Mouse (Mus musculus) CH12F3 (cell line): ENCODE data around the gene Ncf4.

ENCODE experiments used
- in situ Hi-C: fragments of 300-500 bp; cut with MboI; formaldehyde crosslinking; loops from 2 replicates; pipeline ENCODE4 v1.14.3; 2020; ENCODE audit warnings: low sequenced_read_pairs

Gene Ncf4

GRCm38 (mm10) chr15:78244695-78245492 is at the start of gene Ncf4:
Gene Ncf4, plus strand, starts transcription at chr15:78244801.
- in situ Hi-C loops, result loop anchor here (5.0 kb wide), 1 partner anchor 87 kb away; no protein-coding TSS in a partner anchor

- in situ Hi-C loops, result loop anchor here (25.0 kb wide), 1 partner anchor 342 kb away; the partner anchor contains the start of genes C1qtnf6 and Sstr3
These were observed 49.3 kb upstream of the Ncf4 start for GRCm38 (mm10) chr15:78195096-78195880.

- in situ Hi-C loops, result no loop called here
These were observed 40.4 kb upstream of the Ncf4 start for GRCm38 (mm10) chr15:78204053-78204847.

GRCm38 (mm10) chr15:78205192-78205591 is 39.4 kb upstream of the Ncf4 start:
- in situ Hi-C loops, result no loop called here

DNA sequence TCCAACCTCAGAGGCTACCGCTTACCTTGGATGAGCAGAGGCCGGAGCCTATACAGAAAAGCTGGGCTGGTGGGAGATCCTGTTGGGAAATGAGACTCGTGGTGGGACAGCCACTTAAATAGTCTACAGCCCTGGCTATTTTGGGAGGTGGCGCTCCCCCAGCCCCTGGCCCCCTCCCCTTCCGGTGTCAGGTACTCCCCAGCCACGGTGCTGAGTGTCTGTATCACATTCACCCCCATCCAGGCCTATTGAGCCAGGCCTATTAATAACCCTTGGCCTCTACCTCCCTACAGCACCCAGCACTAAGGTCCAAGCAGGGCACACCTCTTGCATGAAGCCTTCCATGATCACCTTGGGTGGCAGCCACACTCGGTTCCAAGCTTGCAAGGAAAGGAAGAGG is 38.3 kb upstream of the Ncf4 start, which contains the start of gene Pvalb:
TSS of gene Pvalb (minus strand) at position 89 of the 400 bp plus-strand sequence.
- in situ Hi-C loops, result no loop called here

DNA sequence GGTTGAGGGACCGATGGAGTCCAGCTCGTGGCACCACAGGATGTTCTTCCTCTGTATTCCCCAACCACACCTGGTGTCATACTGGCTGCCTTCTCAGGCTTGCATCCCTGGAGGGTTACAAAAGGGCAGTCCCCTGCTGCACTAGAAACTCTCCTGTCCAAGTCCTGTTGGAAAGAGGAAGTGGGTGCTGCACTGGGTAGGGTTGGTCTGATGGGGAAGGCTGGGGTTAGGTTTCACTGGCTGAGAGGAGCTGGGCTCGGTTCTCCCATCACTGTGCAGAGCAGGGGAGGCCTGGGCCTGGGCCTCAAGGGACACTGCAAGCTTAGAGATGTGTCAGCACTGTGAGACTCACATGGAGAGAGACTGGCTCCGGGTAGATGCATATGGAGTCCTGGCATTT is 34.4 kb upstream of the Ncf4 start:
- in situ Hi-C loops, result no loop called here

GRCm38 (mm10) chr15:78211367-78211766 is 33.2 kb upstream of the Ncf4 start:
- in situ Hi-C loops, result no loop called here

DNA sequence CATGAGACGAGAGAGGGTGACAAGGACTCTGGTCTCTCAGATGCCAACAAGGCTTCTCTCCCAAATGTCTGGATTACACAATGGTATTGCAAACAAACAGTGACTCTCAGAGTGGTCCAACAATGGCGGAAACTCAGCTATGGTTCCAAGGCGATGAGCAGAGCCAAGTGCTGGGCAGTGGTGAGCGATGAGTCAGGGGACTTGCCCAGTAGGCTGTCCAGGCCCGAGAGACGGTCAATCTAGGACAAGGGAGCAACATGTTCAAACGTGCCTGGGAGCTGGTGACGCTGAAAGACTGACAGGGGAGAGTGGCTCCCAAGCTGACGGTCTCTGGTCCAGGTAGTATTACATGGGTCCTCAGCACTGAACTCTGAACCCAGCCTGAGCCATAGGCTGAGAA is 29.3 kb upstream of the Ncf4 start:
- in situ Hi-C loops, result no loop called here

DNA sequence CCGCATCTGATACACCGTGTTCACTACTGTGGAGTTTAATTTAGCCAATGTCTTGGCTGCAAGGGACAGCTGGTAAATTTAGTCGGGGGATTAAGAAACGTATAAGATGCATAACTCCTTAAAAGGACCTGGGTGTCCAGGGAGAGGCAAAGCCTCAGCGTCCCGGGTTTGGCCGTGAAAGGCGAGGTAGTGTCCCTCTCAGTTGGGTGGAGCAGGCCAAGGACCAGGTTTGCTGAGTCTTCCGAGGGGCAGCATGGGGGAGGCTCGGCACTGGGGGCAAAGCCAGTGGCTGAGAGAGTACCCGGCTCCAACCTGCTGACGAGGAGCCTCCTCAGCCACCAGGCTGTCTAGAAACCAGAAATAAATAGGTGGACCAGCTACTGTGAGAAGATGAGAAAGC is 16.8 kb upstream of the Ncf4 start:
- in situ Hi-C loops, result no loop called here

DNA sequence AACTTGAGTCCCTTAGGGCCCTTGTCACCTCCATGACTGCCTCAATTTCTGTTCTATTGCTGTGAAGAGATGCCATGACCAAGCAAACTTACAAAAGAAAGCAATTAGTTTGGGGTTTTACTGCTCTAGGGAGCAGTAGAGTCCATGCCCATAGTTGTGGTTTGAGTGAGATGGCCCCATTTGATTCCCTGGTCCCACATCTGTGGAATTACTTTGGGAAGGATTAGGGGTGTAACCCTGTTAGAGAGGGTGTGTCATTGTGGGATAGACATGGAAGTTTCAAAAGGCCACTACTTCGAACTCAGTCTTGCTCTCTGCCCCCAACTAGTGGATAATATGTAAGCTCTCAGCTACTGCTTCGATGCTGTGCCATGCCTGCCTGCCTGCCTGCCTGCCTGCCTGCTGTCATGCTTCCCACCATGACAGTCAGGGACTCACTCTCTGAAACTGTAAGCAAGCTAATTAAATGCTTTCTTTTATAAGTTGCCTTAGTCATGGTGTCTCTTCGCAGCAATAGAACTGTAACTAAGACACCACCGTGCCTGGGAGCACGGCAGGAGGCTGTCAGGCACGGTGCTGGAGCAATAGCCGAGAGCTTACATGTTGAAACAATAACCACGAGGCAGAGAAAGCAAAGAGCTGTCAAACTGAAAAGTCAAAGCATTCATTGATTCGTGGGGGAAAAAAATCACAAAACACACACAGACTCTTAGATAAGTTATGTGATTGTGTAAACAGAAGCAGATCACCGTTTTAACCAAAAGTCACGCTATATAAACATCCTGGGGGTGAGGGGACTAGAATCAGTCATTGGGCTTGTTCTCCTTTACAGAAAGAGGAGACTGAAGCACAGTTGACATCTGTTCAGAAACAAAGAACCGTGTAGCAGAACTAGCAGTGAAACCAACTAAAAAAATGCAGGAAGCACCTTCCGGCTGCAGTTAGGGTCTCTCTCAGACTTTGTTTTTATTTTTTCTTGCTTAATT is 13.0 kb upstream of the Ncf4 start:
- in situ Hi-C loops, result no loop called here

DNA sequence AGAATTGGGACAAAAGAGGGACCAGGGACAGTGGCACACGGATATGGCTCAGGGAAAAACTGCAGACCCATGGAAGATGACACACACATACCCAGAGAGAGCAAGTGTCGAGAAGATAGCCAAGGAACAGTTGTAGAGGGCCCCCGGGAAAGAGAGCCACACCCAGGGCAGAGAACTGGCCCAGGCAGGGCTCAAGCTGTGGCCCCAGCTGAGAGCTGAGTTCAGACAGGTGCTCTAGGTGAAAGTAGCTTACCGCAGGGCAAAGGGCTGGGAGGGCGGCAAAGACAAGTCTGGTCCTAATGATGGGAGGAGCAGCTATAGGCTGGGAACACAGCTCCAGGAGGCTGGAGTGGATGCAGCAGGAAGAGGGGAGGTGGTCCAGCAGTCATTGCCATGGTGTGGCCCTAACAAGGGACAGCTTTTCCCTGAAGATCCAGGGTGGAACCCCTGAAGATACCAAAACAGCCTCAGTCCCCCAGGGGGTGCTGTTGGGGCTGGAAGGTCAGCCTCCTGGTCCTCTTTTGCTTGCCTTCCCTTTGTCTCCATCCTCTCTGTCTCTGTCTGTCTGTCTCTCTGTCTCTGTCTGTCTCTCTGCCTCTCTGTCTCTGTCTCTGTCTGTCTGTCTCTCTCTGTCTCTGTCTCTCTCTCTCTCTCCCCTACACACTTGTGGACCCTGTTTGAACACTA is 9.6 kb upstream of the Ncf4 start:
- in situ Hi-C loops, result no loop called here

DNA sequence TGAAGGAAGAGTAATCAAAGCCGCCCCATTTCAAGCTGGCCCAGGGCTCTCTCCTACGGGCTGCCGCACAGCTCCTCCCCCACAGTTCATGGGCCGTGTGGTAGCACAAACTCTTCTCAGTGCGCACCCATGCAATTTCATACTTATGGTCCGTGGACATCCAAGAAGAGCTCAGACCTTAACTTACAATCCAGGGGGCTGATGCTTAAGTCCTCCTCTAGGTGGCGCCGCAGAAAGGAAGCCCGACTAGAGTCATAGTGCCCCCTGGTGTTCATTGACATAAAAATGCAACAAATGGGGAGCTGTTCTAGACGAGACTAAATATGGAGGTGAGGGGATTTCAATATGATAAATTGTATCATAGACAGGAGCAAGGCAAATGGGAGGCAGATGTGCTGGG is 5.1 kb upstream of the Ncf4 start:
- in situ Hi-C loops, result no loop called here

DNA sequence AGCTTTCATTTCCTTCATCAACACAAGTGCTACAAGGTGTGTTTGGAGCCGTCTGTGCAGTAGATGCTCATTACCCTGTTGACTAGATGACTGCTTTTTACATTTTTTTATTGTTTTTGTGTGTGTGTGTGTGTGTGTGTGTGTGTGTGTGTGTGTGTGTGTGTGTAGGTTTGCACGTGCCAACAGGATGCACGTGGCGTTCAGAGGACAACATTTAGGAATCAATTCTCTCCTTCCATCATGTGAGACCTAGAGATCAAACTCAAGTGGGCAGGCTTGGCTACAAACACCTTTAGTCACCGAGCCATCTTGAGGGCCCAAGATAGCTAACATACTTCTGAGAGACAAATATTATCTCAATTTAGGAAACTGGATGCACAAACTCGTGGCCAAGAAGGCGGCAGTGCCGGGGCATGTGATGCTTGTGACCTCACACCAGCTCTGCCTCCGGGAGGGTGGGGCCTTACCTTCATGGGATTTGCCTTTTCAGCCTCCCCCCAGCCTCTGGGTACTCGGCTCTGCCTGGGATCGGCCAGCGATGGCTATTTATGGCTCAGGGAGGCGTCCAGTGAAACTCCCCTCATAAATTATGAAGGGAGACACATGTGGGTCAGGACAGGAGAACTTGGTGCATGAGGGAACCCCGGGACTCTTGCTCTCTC is 4.5 kb upstream of the Ncf4 start:
- in situ Hi-C loops, result no loop called here

- in situ Hi-C loops, result no loop called here
These were observed 3.3 kb upstream of the Ncf4 start for GRCm38 (mm10) chr15:78241335-78241734.

DNA sequence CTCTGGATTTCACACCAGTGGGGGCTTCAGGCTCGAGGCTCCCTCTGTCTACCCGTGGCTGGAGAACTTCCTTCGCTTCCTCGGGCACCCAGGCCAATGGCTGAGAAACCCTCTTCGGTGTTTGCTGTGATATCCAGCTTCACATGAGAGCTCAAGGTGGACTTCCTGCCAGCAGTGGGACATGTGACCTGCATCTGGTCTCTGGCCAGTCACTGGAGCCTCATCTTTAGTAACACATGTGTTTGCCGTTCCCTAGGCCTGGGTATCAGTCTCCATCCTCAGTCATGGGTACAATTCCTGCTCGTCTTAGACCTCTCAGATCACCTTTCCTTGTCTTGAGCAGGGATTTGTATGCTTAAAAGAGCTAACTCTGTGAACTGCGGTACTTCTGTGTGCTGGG is 1.5 kb upstream of the Ncf4 start:
- in situ Hi-C loops, result no loop called here

GRCm38 (mm10) chr15:78243774-78244173 is 827 bp upstream of the Ncf4 start:
- in situ Hi-C loops, result no loop called here

GRCm38 (mm10) chr15:78246143-78247116 is 1.8 kb downstream of the Ncf4 start:
- in situ Hi-C loops, result loop anchor here (5.0 kb wide), 1 partner anchor 86 kb away; no protein-coding TSS in a partner anchor

DNA sequence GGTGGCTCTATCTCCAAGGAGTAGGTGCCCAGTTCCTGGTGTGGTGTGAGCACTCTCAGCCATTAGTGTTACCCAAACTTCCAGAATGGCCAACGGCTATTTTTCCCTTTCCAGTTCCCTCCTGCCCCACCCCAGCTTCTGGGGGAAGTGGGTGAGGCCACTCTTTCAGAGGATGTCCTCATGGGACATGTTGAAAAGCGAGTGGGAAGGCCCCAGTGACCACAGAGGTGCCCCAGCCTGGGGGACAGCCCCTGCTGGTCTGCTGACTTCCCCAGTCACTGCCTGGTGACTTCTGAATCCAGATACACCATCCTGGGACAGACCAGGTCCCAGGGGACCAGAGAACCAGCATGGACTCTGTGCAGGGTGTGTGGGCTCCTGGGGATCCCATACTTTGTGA is 3.1 kb downstream of the Ncf4 start:
- in situ Hi-C loops, result loop anchor here (5.0 kb wide), 1 partner anchor 85 kb away; no protein-coding TSS in a partner anchor
